Mouse (Mus musculus) urinary bladder, postnatal 36 days (tissue): ENCODE data around the gene Edc3.
A peak's percentile ranks its signal among the peaks of the same experiment; 100 is the strongest.
"Not testable (repeated sequence)": the region's sequence is repeated elsewhere in the genome, so short reads cannot be mapped to it uniquely, and the experiment has no call there.

Source experiments
- DNase-seq, 2 experiments: peaks; one replicate each; pipeline ENCODE4 v3.0.0; 2022; ENCODE audit warnings: low spot score in 2 of 2, mixed read lengths in 1 of 2

Gene Edc3

DNA sequence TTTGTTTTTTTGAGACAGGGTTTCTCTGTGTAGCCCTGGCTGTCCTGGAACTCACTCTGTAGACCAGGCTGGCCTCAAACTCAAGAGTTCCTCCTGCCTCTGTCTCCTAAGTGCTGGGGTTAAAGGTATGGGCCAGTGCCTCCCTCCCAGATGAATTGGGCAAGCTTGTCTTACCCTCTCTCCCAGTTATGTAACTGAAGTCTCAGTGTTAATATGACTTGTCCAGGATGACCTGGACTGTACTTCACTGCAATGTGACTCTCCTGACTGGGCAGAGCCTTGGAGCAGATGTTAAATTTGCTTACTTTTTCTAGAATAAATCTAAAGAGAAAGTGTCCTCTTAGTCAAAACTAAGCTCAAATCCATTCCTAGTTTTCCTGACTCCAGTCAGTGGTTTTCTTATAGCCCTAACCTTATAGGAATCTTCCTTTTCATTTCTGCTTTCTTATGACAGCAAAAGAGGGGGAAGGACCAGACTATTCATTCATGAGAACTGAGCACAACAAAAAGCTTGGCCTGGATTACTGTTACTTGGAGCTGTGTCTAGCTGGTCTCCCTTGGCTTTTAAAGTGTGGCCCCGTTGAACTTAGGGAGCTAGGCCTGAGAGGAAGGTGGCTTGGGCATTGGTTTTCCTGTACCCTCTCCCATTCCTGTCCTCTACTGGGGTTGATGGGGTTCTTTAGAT is 9.7 kb upstream of the Edc3 start:
- no peak for DNase-seq

DNA sequence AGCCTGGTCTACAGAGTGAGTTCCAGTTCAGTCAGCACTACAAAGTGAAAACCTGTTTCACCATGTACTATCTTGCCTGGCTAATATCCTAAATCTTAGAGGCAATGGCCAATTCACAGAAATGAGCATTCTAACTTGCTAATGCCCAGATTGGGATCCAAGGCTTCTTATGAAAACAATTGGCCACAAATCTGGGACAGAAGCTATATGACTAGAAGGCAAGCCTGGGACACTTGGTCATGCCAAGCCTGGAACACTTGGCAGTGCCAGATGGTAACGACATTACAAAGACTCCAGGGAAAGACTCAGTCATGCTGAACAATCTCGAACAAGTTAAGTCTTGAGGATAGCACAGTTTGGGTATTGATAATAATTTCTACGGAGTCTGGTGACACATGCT is 1.8 kb upstream of the Edc3 start:
- DNase-seq = no peak

GRCm38 (mm10) chr9:57708720-57709274 is 457 bp downstream of the Edc3 start:
- DNase-seq = peak in 1 of 2 experiments; percentile 24

DNA sequence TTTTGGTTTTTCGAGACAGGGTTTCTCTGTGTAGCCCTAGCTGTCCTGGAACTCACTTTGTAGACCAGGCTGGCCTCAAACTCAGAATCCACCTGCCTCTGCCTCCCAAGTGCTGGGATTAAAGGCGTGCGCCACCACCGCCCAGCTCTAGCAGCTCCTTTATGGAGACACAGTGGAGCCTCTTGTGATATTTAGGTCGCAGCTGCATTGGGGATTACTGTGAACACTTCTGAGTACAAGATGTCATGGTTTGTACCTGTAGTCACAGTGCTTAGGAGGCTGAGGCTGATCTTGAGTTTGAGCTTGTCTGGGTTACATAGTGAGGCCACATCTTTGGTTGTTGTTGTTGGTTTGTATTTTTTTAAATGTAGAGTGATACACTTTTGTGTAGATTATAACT is 1.9 kb downstream of the Edc3 start:
- not testable (repeated sequence) for DNase-seq

- DNase-seq = no peak
Observed at GRCm38 (mm10) chr9:57712194-57712593, 3.9 kb downstream of the Edc3 start.

- DNase-seq = no peak
Observed at GRCm38 (mm10) chr9:57718408-57718807, 10.1 kb downstream of the Edc3 start.

- DNase-seq = no peak
Observed at GRCm38 (mm10) chr9:57720736-57721135, 12.4 kb downstream of the Edc3 start.

GRCm38 (mm10) chr9:57722371-57722770 is 14.0 kb downstream of the Edc3 start:
- DNase-seq = no peak

- DNase-seq = peak in 1 of 2 experiments; percentile 84
Observed at GRCm38 (mm10) chr9:57723315-57723715, 15.0 kb downstream of the Edc3 start.

DNA sequence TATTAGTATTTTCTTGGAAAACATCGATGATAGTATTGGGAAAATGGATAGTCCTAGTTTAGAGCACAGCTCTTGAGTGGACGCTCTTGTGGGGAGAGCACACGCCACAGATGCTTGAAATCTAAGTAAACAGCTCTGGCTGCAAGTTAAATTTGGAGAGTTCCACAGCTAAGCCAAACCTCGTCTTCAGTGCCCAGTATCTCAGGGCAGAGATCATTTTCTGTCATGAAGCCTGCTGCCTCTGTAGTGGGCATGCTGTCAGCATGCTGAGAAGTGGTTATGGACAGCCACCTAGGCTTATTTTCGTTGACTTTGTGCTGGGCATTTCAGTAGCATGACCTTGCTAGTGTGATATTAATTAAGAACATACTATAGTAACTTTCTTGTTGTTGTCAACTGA is 15.5 kb downstream of the Edc3 start:
- DNase-seq = no peak

GRCm38 (mm10) chr9:57724701-57725100 is 16.4 kb downstream of the Edc3 start:
- no peak for DNase-seq

DNA sequence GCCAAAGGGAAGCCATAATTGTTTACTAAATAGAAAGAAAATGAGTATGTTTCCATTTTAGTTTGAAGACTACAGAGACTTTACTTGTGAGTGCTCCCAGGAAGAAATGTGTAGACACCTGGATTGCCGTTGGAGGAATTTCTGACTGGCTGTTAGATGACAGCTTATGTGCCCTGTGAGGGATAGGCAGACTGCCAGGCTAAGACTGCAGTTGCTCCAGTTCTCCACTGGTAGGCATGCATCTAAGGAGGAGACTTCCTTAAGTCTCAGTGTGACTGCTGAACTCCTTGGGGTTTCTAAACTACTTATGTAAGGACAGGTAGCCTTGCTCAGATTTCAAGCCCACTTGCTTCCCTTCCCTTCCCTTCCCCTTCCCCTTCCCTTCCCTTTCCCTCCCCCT is 20.0 kb downstream of the Edc3 start:
- DNase-seq = no peak

DNA sequence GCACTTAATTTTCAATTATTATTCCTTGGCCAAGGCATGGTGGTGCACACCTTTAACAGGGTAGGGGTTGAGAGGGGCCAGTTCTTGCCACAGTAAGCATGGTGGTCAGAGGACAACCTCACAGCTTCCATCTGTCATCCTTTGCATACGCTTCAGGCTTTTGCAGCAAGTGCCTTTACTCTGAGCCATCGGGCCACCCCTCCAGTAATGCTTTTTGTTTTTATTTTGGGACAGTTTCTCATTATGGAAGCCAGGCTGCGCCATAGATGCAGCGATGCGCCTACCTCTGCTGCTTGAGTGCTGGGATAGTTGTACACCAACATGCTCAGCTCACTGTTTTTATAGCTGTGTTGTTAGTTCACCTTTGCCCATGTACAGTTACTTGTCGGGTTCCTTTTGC is 25.3 kb downstream of the Edc3 start:
- DNase-seq = no peak

DNA sequence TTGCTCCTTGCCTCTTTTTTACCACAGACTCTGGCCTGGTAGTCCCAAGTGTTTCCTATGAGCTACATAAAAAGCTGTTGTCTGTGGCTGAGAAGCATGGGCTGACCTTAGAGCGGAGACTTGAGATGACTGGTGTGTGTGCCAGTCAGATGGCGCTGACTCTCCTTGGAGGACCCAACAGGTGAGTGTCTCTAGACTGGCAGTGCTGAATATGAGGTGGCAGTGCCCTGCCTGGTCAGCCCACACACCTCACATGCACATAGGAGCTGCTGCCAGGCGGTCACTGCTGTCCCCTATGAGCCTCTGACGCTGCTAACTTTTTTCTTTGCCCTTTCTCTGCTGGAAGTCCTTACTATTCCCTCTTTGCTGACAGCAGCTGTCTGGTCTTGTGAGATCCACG is 31.5 kb downstream of the Edc3 start:
- DNase-seq = no peak

GRCm38 (mm10) chr9:57744462-57745091 is 36.2 kb downstream of the Edc3 start:
- DNase-seq = peak in 1 of 2 experiments; percentile 40

GRCm38 (mm10) chr9:57747067-57747466 is 38.7 kb downstream of the Edc3 start:
- DNase-seq = no peak

- no peak for DNase-seq
Observed at GRCm38 (mm10) chr9:57748137-57748536, 39.8 kb downstream of the Edc3 start.

DNA sequence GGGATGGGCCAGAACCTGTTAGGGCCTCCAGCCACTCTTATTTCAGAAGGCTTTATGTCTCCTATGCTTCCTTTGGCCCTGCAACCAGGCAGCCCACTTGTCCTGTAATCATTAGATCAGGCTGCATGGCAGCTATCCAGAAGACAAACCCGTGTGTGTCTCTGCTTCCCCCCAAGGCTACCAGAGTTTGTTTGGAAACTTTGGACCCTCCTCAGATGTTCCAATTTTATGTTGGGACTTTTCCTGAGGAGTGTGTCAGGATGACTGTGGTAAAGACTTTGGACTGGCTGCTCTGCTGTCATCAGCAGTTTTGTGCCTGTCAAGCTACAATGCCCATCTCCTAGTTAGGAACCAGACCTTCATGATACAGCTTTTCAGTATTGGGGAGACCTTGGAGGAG is 40.5 kb downstream of the Edc3 start:
- no peak for DNase-seq

- DNase-seq = no peak
Observed at GRCm38 (mm10) chr9:57750901-57751300, 42.6 kb downstream of the Edc3 start.

- no peak for DNase-seq
Observed at GRCm38 (mm10) chr9:57757578-57757977, 49.2 kb downstream of the Edc3 start.

- no peak for DNase-seq
Observed at GRCm38 (mm10) chr9:57758528-57758927, 50.2 kb downstream of the Edc3 start.

DNA sequence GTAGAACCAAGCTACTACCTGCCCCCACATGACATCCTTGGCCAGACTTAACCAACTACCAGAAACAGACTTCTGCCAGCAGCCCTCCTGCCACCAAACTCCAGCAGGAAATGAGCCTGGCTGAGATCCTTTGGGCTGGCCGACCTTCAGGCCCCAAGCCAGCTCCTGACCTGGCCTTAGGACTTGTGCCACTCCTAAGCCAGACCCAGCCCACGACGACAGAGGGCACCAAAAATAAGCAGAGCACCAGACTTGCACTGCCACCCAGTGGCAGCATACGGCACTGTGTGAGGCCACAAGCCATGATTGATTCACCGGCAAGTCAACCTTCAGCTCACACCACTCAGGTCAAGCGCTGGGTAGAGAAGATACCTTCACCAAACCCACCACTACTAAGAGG is 50.9 kb downstream of the Edc3 start:
- peak; percentile 40 to 73 for DNase-seq

- DNase-seq = no peak
Observed at GRCm38 (mm10) chr9:57760416-57761146, 52.2 kb downstream of the Edc3 start.
